8 mouse cellular contexts compared by ENCODE assay signal in the genomic region with DNA sequence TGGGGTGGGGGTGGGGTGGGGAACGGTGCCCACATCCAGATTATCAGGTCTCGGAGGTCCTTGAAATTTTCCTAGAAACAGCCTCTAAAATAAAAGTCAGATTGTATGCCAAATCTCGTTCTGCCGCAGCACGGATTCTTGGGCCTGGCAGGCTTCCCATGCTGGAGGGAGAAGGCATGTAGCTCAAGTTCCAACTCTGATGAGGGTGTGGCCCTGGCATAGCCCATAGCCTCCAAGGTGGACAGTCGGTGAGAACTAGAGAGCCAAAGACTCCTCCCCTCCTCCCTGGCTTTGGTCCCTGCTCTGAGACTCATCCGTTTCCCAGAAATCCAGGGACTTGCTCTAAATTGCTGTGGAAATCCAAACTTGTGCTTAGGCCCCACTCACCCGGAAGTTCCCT.
DNase-seq lines count a peak whose midpoint lies in the region.

No protein-coding gene starts in this region.

- no peak overlapping the region for H3K4me3 ChIP-seq in heart, embryonic 10.5 days

- 86% methylated on average over 8 of the region's 8 CpGs for WGBS in heart, embryonic 10.5 days

- H3K27me3 ChIP-seq in heart, embryonic 10.5 days (ENCODE audit: insufficient read depth, poor library complexity, severe bottlenecking) = peaks cover 67% of the 10 kb centered on the region

- DNase-seq in heart, adult 11 months = peak; percentile 94
- DNase-seq in heart, embryonic 10.5 days (ENCODE audit: low spot score) = no peak
- peak; percentile 20 for DNase-seq in Muller cell, postnatal 12 days (ENCODE audit: inconsistent ontology term)
- peak; percentile 47 to 68 for DNase-seq in gastrocnemius, postnatal 4 days (ENCODE audit: low spot score in 2 of 2)
- peak; percentile 24 for DNase-seq in lung, postnatal 14 days
- DNase-seq in embryo, embryonic 10 days (ENCODE audit: low spot score) = no peak
- DNase-seq in layer of hippocampus, adult 8-10 months (ENCODE audit: low spot score in 2 of 2) = no peak
- DNase-seq in thymus, adult 18-20 months = no peak

- peaks cover 12% of the 10 kb centered on the region for H3K4me1 ChIP-seq in heart, embryonic 10.5 days

- no peak overlapping the region for H3K27ac ChIP-seq in heart, embryonic 10.5 days

- H3K36me3 ChIP-seq in heart, embryonic 10.5 days = no peaks in the 10 kb centered on the region

- no peaks in the 10 kb centered on the region for H3K9me3 ChIP-seq in heart, embryonic 10.5 days

Comparison
In these comparisons a context has a peak if more than half of its experiments do, and no peak if none do; other contexts are left out.
1. DNase-seq: peak in heart, adult 11 months (single experiment), Muller cell, postnatal 12 days (single experiment), gastrocnemius, postnatal 4 days (2 of 2) and lung, postnatal 14 days (single experiment); none in heart, embryonic 10.5 days (single experiment), embryo, embryonic 10 days (single experiment), layer of hippocampus, adult 8-10 months (0 of 2) and thymus, adult 18-20 months (0 of 2).